Mouse (Mus musculus) ES-E14 (cell line): ENCODE data around the gene Trio. TPM values are rescaled to one million over a fixed set of nuclear protein-coding genes. Genes with fewer than 3 reads are reported as not detected.

Source experiments
- DNase-seq: peaks from one replicate; pipeline ENCODE4 v3.0.0-alpha.2; 2013; ENCODE audit warnings: low read depth, low spot score
- H3K27ac ChIP-seq: 2 replicates; pipeline ENCODE4 v1.5.1; 2012; ENCODE audit warnings: low read depth, mild to moderate bottlenecking, low read length, moderate library complexity, mixed read lengths; ENCODE audit not compliant: poor library complexity, insufficient read depth, severe bottlenecking
- H3K36me3 ChIP-seq: 2 replicates; pipeline ENCODE4 v1.6.1; 2012; ENCODE audit warnings: mild to moderate bottlenecking, low read length, moderate library complexity, mixed read lengths; ENCODE audit not compliant: control insufficient read depth, poor library complexity, insufficient read depth, severe bottlenecking
- H3K4me1 ChIP-seq, 2 experiments: fragments of 150-350 bp in 1 of 2; sonication (generic) in 1 of 2; 2 replicates each; pipeline ENCODE4 v1.6.1; 2012; ENCODE audit warnings: low read length in 2 of 2, mild to moderate bottlenecking in 1 of 2, mixed read lengths in 1 of 2; ENCODE audit not compliant: control insufficient read depth in 2 of 2, insufficient read depth in 2 of 2, poor library complexity in 1 of 2
- H3K4me3 ChIP-seq, 2 experiments: fragments of 150-350 bp in 1 of 2; sonication (generic) in 1 of 2; 2 replicates each; pipeline ENCODE4 v1.5.1; 2012; ENCODE audit warnings: low read length in 2 of 2, low read depth in 1 of 2, mild to moderate bottlenecking in 1 of 2, mixed read lengths in 1 of 2; ENCODE audit not compliant: insufficient read depth in 1 of 2, poor library complexity in 1 of 2, severe bottlenecking in 1 of 2
- H3K9ac ChIP-seq: 2 replicates; pipeline ENCODE4 v1.6.1; 2012; ENCODE audit warnings: low read depth, mild to moderate bottlenecking, low read length, mixed read lengths; ENCODE audit not compliant: poor library complexity, insufficient read depth, severe bottlenecking
- H3K9me3 ChIP-seq: fragments of 150-350 bp; sonication (generic); 2 replicates; pipeline ENCODE4 v1.6.1; 2012; ENCODE audit warnings: low read depth, mild to moderate bottlenecking, low read length; ENCODE audit not compliant: control insufficient read depth, insufficient read depth
- CHD2 ChIP-seq: IDR thresholded peaks from 2 replicates; pipeline ENCODE4 v1.6.1; 2014; ENCODE audit warnings: mild to moderate bottlenecking, low read depth, low read length, inconsistent platforms
- HCFC1 ChIP-seq: IDR thresholded peaks from 2 replicates; pipeline ENCODE4 v1.6.1; 2012; ENCODE audit warnings: low read length, inconsistent platforms, borderline replicate concordance; ENCODE audit not compliant: insufficient read depth
- MAFK ChIP-seq: IDR thresholded peaks from 2 replicates; pipeline ENCODE4 v1.6.1; 2014; ENCODE audit warnings: mild to moderate bottlenecking, low read depth, low read length, inconsistent platforms; ENCODE audit not compliant: insufficient read depth
- ZC3H11A ChIP-seq: IDR thresholded peaks from 2 replicates; pipeline ENCODE4 v1.6.1; 2012; ENCODE audit warnings: low read depth, mild to moderate bottlenecking, inconsistent platforms, low read length, borderline replicate concordance
- ZNF384 ChIP-seq: IDR thresholded peaks from 2 replicates; pipeline ENCODE4 v1.6.1; 2012; ENCODE audit warnings: low read depth, low read length, inconsistent platforms
- in situ Hi-C, 2 experiments: fragments of 600-800 bp; cut with MboI; formaldehyde crosslinking; loops; one replicate each; pipeline ENCODE4 v1.15.1; 2025; ENCODE audit warnings: low sequenced_read_pairs in 2 of 2, inconsistent platforms in 1 of 2; ENCODE audit not compliant: unreplicated experiment in 2 of 2
- total RNA-seq: library from RNA; depleted of rRNA; stranded (reverse); fragments of 300-350 nt; gene quantifications from 2 replicates; pipeline ENCODE4 v1.2.3, GENCODE M21; 2012

Gene Trio
- total RNA-seq, 1 experiment, result 34.4 TPM

DNA sequence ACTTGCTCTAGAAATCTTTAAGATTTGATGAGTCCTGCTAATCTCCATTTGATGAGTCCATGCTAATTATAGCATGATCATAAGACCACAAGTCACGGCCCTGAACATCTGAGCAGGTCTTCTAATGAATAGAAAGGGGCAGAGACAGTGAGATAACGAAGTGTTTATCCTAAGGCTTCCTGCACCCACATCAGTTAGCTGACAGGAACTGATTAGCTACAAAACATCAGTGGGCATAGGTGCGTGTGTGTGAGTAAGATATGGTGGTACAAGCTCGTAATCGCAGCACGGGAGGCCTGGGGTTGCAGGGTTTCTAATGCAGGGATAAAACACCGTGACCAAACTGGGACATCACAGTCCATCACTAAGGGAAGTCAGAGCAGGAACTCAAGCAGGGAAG is 37.7 kb downstream of the Trio start:
- peaks cover 0 to 5% of the 10 kb centered on the region in 2 experiments; a peak in 2 of 4 replicates for H3K4me1 ChIP-seq
- no peak for TF ChIP-seq HCFC1
- TF ChIP-seq ZC3H11A, result no peak
- no peak for TF ChIP-seq CHD2
- no peak for TF ChIP-seq ZNF384
- no peak for TF ChIP-seq MAFK
- no peak overlapping the region for H3K27ac ChIP-seq
- H3K9ac ChIP-seq, result no peak overlapping the region
- no peak for DNase-seq
- H3K4me3 ChIP-seq, result no peak overlapping the region
- no peaks in the 10 kb centered on the region; the same call in 1 of the 2 replicates for H3K36me3 ChIP-seq
- in situ Hi-C loops, result no loop called here
- no peaks in the 10 kb centered on the region for H3K9me3 ChIP-seq

DNA sequence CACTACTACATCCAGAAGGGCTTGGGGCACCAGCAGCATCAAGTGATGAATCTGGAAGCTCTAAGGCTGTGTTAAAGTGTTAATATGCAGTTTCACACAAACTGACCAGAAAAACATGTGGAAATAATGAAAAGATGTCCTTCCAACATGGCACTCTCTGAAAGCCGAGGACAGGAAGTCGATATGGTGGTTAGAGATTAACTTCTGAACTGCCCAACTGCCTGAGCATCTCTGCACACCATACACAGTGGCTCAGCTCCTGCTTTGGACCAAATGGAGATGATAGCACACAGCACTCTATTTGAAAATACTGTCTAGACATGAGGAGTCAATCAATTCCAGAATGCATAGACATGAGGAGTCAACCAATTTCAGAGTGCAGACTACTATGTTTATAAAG is 40.8 kb downstream of the Trio start:
- Histone ChIP-seq H3K4me3 (no peak overlapping the region), H3K9me3 (no peaks in the 10 kb centered on the region), H3K9ac (no peak overlapping the region), H3K4me1 (no peaks in the 10 kb centered on the region; a peak in 1 of 4 replicates), H3K27ac (no peak overlapping the region), H3K36me3 (no peaks in the 10 kb centered on the region; the same call in 1 of the 2 replicates)
- no peak for TF ChIP-seq CHD2
- TF ChIP-seq ZC3H11A, result no peak
- no peak for TF ChIP-seq ZNF384
- no peak for TF ChIP-seq MAFK
- no peak for TF ChIP-seq HCFC1
- DNase-seq, result no peak
- in situ Hi-C loops, result no loop called here

DNA sequence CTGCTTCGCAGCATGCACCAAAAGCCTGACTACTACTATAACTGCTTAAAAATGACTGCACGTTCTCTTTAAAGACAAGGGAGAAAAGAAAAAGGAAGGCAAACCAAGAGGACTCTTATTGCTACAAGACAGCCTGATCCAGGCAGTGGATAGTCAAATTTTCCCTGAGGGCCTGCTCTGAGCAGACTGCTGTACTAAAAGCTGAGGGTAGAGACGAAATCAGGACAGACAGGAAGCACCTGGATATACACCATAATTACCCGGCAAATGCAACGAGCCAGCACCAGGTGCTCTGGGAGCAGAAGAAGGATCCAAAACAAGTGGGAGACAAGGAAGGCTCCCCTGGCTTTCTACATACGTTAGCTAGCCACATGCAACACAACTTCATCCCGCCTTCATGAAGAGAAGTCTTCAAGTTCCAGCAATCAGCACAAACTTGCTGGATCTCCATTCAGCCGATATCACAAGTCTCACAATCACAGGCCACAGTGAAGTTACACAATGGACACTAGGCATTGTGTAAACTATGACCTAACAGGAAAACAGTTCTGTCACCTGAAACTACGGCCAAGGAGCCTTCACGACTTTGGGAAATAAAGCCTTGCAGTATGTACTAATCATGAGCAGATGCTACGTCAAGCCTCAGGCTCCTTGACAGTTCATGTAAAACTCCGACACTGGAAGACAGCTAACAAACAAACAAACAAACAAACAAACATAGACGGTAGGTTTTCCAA is 43.7 kb downstream of the Trio start:
- in situ Hi-C loops, result no loop called here
- DNase-seq, result no peak

DNA sequence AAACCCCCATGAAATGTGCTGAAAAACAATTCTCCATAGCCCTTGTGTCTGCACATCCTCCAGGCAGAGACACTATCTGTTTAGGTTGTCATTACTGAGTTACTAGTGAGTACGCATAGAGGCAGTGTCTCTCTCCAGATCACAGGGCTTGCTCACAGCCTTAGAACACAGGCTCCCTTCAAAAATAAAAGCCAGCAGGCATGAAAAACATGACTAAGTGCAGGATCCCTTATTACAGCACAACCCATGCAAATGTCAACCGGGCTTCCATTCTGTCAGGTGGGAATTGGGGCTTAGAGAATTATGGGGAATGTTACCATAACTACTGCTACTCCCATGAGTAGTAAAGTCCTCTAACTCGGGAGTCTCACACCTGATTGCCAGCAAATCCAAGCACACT is 44.4 kb downstream of the Trio start:
- in situ Hi-C loops, result no loop called here
- H3K27ac ChIP-seq, result no peak overlapping the region
- H3K9ac ChIP-seq, result no peak overlapping the region

More for the DNA sequence above, 43.7 kb downstream of the Trio start:
- no peak overlapping the region for H3K9ac ChIP-seq
- TF ChIP-seq MAFK, result no peak
- TF ChIP-seq HCFC1, result no peak
- TF ChIP-seq ZNF384, result no peak
- TF ChIP-seq CHD2, result no peak
- TF ChIP-seq ZC3H11A, result no peak
- no peak overlapping the region for H3K27ac ChIP-seq
- H3K9me3 ChIP-seq, result no peaks in the 10 kb centered on the region
- H3K4me1 ChIP-seq, result no peaks in the 10 kb centered on the region; a peak in 1 of 4 replicates
- no peaks in the 10 kb centered on the region for H3K36me3 ChIP-seq
- no peak overlapping the region for H3K4me3 ChIP-seq

More for the DNA sequence above, 44.4 kb downstream of the Trio start:
- Histone ChIP-seq H3K36me3 (no peaks in the 10 kb centered on the region), H3K4me1 (no peaks in the 10 kb centered on the region; a peak in 1 of 4 replicates), H3K4me3 (no peak overlapping the region), H3K9me3 (no peaks in the 10 kb centered on the region)
- no peak for DNase-seq
- no peak for TF ChIP-seq MAFK
- TF ChIP-seq CHD2, result no peak
- no peak for TF ChIP-seq HCFC1
- no peak for TF ChIP-seq ZNF384
- TF ChIP-seq ZC3H11A, result no peak
